Mouse (Mus musculus): Measurements from ENCODE around the gene Otop3. TPM values are rescaled to one million over a fixed set of nuclear protein-coding genes. Genes with fewer than 3 reads are reported as not detected.

Otop3 gene
- total RNA-seq, 2 experiments from 2014 or later = not detected

Other genes with a start within 250 kb of the Otop3 start
- under 1 TPM; 0.56 TPM for gene Rab37, start 243.3 kb upstream of the Otop3 start, total RNA-seq (2021)
- gene Cd300lf, start 200.7 kb upstream of the Otop3 start, total RNA-seq (2021) = 1 to 10 TPM in 1 of 2 experiments, under 1 TPM in 1; 0.69 to 1.0 TPM
- gene Slc9a3r1, start 171.4 kb upstream of the Otop3 start, total RNA-seq (2021) = 10 to 100 TPM; 18.1 to 20.3 TPM
- 10 to 100 TPM; 19.9 to 23.2 TPM for gene Tmem104, start 147.2 kb upstream of the Otop3 start, total RNA-seq (2021)
- 10 to 100 TPM; 26.7 to 29.4 TPM for gene Nat9, start 146.9 kb upstream of the Otop3 start, total RNA-seq (2021)
- 1 to 10 TPM; 1.7 to 4.6 TPM for gene Grin2c, start 67.5 kb upstream of the Otop3 start, total RNA-seq (2021)
- 1,000 to 10,000 TPM; 1,168 to 1,492 TPM for gene Fdxr, start 57.7 kb upstream of the Otop3 start, total RNA-seq (2021)
- gene Fads6, start 37.1 kb upstream of the Otop3 start, total RNA-seq (2021) = 10 to 100 TPM; 47.5 to 75.9 TPM
- not detected for gene Otop2, start 27.6 kb upstream of the Otop3 start, total RNA-seq (2021)
- under 1 TPM; 0.40 to 0.49 TPM for gene Ush1g, start 12.7 kb upstream of the Otop3 start, total RNA-seq (2021)
- gene Hid1, start 33.0 kb downstream of the Otop3 start, total RNA-seq (2021) = 10 to 100 TPM; 16.2 to 38.1 TPM
- 100 to 1,000 TPM in 1 of 2 experiments, 10 to 100 TPM in 1; 82.1 to 136 TPM for gene Cdr2l, start 47.2 kb downstream of the Otop3 start, total RNA-seq (2021)
- gene Mrpl58, start 69.0 kb downstream of the Otop3 start, total RNA-seq (2021) = 100 to 1,000 TPM; 147 to 162 TPM
- gene Atp5h, start 85.2 kb downstream of the Otop3 start, total RNA-seq (2021) = 100 to 1,000 TPM; 567 to 597 TPM
- 10 to 100 TPM; 43.8 to 70.0 TPM for gene Kctd2, start 85.4 kb downstream of the Otop3 start, total RNA-seq (2021)
- under 1 TPM in 1 of 2 experiments, not detected in 1; 0.17 TPM for gene Trim80, start 105.8 kb downstream of the Otop3 start, total RNA-seq (2021)
- under 1 TPM in 1 of 2 experiments, not detected in 1; 0.53 TPM for gene Slc16a5, start 127.7 kb downstream of the Otop3 start, total RNA-seq (2021)
- 1 to 10 TPM; 7.3 to 8.2 TPM for gene Armc7, start 140.9 kb downstream of the Otop3 start, total RNA-seq (2021)
- gene Nt5c, start 157.1 kb downstream of the Otop3 start, total RNA-seq (2021) = 100 to 1,000 TPM in 1 of 2 experiments, 10 to 100 TPM in 1; 98.5 to 161 TPM
- gene Jpt1, start 179.7 kb downstream of the Otop3 start, total RNA-seq (2021) = 100 to 1,000 TPM in 1 of 2 experiments, 10 to 100 TPM in 1; 80.5 to 106 TPM
- 100 to 1,000 TPM; 248 to 259 TPM for gene Sumo2, start 201.5 kb downstream of the Otop3 start, total RNA-seq (2021)
- gene Nup85, start 229.7 kb downstream of the Otop3 start, total RNA-seq (2021) = 10 to 100 TPM; 44.0 to 44.8 TPM